In genomic region chr13:15531568-15531967, GRCm38 (mm10) we compare ENCODE assay signal across 25 mouse cellular contexts.
"Had no signal": no experiment of that assay in that cellular context is flagged by ENCODE, and none has a peak within 500 bp of the region (broad histone marks: within the 10 kb centered on the region; RNA-seq: fewer than 3 reads in every experiment).

No protein-coding gene starts in this region.

- H3K36me3 ChIP-seq: heart, embryonic 13.5 days; heart, embryonic 15.5 days; hindbrain, embryonic 12.5 days; intestine, embryonic 15.5 days; liver, embryonic 13.5 days; liver, embryonic 15.5 days had no signal

- H3K9ac ChIP-seq: heart, embryonic 13.5 days; heart, embryonic 15.5 days; hindbrain, embryonic 12.5 days; hindbrain, embryonic 14.5 days; intestine, embryonic 15.5 days; liver, embryonic 13.5 days; liver, embryonic 15.5 days; liver, postnatal 0 days had no signal

- DNase-seq: gastrocnemius, postnatal 25 days; heart, adult 2 months; heart, postnatal 4 days; kidney, adult 18-20 months; kidney, adult 8-10 months; kidney, postnatal 10 days; kidney, postnatal 25 days; kidney, postnatal 4 days; liver; liver, embryonic 13.5 days; liver, postnatal 0 days had no signal

- H3K4me2 ChIP-seq: heart, embryonic 11.5 days; heart, embryonic 13.5 days; heart, embryonic 15.5 days; hindbrain, embryonic 12.5 days; hindbrain, embryonic 14.5 days; intestine, embryonic 15.5 days; liver, embryonic 11.5 days; liver, embryonic 13.5 days; liver, embryonic 15.5 days had no signal

- H3K4me3 ChIP-seq: heart, adult 2 months; heart, embryonic 13.5 days; heart, embryonic 15.5 days; hindbrain, embryonic 10.5 days; hindbrain, embryonic 12.5 days; intestine, embryonic 15.5 days; layer of hippocampus, adult 2 months; left cerebral cortex, adult 2 months; liver, embryonic 13.5 days; liver, embryonic 15.5 days had no signal

- H3K9me3 ChIP-seq: heart, embryonic 13.5 days; heart, embryonic 15.5 days; hindbrain, embryonic 10.5 days; hindbrain, embryonic 12.5 days; intestine, embryonic 15.5 days; liver, embryonic 13.5 days; liver, embryonic 15.5 days had no signal

- H3K27me3 ChIP-seq: heart, embryonic 13.5 days; heart, embryonic 15.5 days; hindbrain, embryonic 12.5 days; intestine, embryonic 15.5 days; liver, embryonic 13.5 days; liver, embryonic 15.5 days had no signal

- H3K27ac ChIP-seq: heart, adult 2 months; heart, embryonic 13.5 days; heart, embryonic 15.5 days; hindbrain, embryonic 10.5 days; hindbrain, embryonic 12.5 days; hindbrain, embryonic 14.5 days; intestine, embryonic 15.5 days; layer of hippocampus, adult 2 months; left cerebral cortex, adult 2 months; liver, embryonic 13.5 days; liver, embryonic 15.5 days had no signal

- ATAC-seq: hindbrain, embryonic 16.5 days; inflammation-experienced regulatory T-cells, adult 6 months; intestine, embryonic 15.5 days; intestine, postnatal 0 days; liver, postnatal 0 days had no signal

- H3K4me1 ChIP-seq: heart, embryonic 13.5 days; heart, embryonic 15.5 days; hindbrain, embryonic 12.5 days; intestine, embryonic 15.5 days; liver, embryonic 13.5 days; liver, embryonic 15.5 days had no signal
